Mouse (Mus musculus) layer of hippocampus, adult 9-11 months (tissue): ENCODE results near the gene Col4a4.

Experiments used
- DNase-seq: peaks from one replicate; pipeline ENCODE4 v3.0.0; 2022

Col4a4 gene

DNA sequence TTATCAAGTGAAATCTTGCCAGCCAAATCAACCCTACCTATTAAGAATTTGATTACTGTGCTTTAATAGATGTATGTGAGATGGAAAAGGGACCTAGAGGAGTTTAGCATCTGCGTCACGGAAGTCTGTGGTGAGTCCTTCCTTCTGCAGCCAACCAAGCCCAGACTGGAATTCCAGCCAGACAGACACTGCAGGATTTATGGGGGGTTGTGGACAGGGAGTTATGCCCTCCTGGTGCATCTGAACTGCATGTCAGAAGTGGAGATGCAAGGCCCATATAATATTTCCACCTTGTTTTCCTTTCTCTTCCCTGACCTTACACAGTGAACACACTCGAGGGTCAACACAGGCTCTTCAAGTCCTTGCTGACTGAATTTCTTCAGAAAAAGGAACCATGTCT lies 176.1 kb downstream of the Col4a4 start:
- DNase-seq: no peak

DNA sequence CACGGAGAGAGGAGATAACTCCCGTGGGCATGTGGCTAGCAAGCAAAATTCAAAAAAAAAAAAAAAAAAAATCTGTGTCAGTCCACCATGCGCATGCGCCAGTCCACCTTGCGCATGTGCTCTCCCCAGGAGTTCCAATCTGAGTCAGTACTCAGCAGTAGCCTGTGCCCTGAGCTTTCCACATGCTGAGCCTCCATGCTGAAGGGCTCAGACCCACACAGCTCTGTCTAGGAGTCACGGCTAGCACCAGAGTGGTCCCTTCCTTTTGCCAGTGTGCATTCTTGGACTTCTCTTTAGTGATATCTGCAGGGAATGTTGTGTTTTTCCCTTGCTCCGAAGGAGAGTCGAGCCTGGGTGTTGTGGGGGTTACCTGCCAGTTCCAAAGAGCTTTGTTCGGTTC lies 177.4 kb downstream of the Col4a4 start:
- DNase-seq: no peak

DNA sequence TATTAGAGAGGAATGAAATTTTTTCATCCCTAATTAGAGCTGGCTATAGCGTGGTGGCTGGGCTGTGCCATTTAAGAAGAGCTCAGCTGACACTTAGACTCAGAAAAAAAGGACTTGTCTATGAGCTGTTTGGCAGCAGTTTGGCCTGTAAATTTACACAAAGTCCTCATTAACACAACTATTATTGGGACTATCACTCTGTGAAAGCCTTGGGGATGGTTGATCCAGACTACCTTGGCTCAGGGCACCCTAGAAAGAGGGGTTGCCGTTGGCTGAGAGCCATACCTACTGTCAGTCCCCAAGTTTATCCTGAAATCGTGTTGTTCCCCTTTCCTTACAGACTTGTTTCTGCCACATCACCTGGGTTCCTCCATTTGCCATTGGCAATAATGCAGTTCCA lies 178.9 kb downstream of the Col4a4 start:
- no peak for DNase-seq
